Mouse (Mus musculus): ENCODE measurements at regions not wholly inside any gene's neighbourhood (a gene's known extent, or its start where the extent isn't known, plus 50 kb on each side); places are given as distances from the start of the nearest gene placed in this dataset.

DNA sequence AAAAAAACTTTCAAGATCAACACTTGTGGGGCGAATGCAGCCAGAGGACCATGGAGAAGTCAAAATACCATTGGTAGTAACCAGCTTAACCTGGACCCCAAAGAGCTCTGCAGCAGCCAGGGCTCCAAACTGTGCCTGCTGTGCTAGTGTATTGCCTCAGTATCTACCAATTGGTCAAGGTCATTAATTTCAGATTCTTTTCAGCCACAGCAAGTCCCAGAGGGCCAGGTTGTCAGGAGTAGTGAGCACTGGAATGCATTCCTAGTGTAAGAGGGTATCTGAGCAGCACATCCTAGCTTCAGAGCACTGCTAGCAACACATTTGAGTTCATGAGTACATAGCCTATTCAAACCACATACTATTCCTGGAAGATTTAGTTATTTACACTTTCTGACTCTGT, 451.3 kb upstream of the Nr2f1 start:
- WGBS, result 70% methylated on average over 1 of the region's 1 CpGs
- no peak for TF ChIP-seq CTCF (IDR thresholded peaks at IDR 0.05; ENCODE audit: insufficient read depth, low read length)
- no peak for TF ChIP-seq POLR2A (IDR thresholded peaks at IDR 0.05; ENCODE audit: borderline replicate concordance, extremely low read depth, low read depth, low read length)
- no peak overlapping the region for H3K4me3 ChIP-seq (replicated peaks; ENCODE audit: extremely low read depth, low read depth, low read length)
- H3K4me1 ChIP-seq (ENCODE audit: control insufficient read depth, insufficient read depth, low read length), result no peaks in the 10 kb centered on the region
- no peak for DNase-seq

DNA sequence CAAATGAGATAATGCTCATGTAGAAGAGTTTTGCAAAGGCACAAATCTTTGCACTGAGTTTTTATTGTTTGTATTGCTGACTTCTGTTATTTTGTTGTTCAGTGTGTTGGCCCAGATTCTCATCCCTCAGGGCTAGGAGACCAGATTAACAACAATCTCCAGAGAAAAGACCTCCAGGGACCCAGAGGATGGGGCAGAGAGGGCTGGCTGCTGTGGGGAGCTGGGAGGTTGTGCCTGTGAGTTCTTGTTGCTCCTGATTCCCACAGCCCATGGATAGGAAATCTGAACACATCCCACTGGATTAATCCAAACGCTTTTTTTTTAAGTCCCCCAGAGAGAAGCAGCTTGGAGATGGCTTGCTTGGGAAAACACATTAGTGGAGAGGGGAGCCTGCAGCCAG, 445.0 kb upstream of the Nr2f1 start:
- no peak for DNase-seq
- Histone ChIP-seq H3K4me3 (replicated peaks; ENCODE audit: extremely low read depth, low read depth, low read length) (no peak overlapping the region), H3K4me1 (ENCODE audit: control insufficient read depth, insufficient read depth, low read length) (no peaks in the 10 kb centered on the region)
- no peak for TF ChIP-seq POLR2A (IDR thresholded peaks at IDR 0.05; ENCODE audit: borderline replicate concordance, extremely low read depth, low read depth, low read length)
- TF ChIP-seq CTCF (IDR thresholded peaks at IDR 0.05; ENCODE audit: insufficient read depth, low read length), result no peak
- 20% methylated on average over 1 of the region's 1 CpGs for WGBS

DNA sequence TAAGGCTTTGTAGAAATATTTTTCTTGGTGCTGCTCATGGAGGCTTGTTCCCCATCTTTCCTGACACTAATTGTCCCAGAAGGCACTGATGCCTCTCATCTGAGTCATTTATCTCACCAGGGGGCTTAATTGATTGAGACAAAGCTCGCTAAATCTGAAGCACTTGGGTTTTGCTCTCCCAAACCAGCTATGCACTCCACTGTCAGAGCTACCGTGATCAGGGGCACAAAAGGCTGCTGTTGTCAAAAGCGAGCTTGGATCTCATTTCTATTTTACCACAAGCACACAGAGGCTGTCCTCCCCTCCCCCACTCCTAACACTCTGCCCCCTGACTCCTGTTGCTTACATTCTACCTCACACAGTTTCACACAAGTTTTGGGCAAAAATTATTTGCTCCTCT, 443.5 kb upstream of the Nr2f1 start:
- no peak overlapping the region for H3K4me3 ChIP-seq (replicated peaks; ENCODE audit: extremely low read depth, low read depth, low read length)
- TF ChIP-seq POLR2A (IDR thresholded peaks at IDR 0.05; ENCODE audit: borderline replicate concordance, extremely low read depth, low read depth, low read length), result no peak
- no peak for TF ChIP-seq CTCF (IDR thresholded peaks at IDR 0.05; ENCODE audit: insufficient read depth, low read length)
- no peaks in the 10 kb centered on the region for H3K4me1 ChIP-seq (ENCODE audit: control insufficient read depth, insufficient read depth, low read length)
- DNase-seq, result no peak
- 26% methylated on average over 3 of the region's 3 CpGs for WGBS

DNA sequence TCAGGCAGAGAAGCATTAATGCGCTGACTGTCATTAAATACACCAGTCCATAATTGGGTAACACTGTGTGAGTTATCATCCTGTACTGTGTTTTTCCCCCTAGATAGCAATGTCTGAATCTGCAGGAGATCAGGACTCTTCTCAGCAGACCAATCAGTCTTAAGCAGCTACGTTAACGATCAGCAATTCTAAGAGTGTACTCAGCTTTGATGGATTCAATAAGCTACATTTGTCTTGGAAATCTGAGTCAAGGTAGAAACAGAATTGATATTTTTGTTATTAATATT, 442.8 kb upstream of the Nr2f1 start:
- TF ChIP-seq POLR2A (IDR thresholded peaks at IDR 0.05; ENCODE audit: borderline replicate concordance, extremely low read depth, low read depth, low read length), result no peak
- no peak for TF ChIP-seq CTCF (IDR thresholded peaks at IDR 0.05; ENCODE audit: insufficient read depth, low read length)
- Histone ChIP-seq H3K4me3 (replicated peaks; ENCODE audit: extremely low read depth, low read depth, low read length) (no peak overlapping the region), H3K4me1 (ENCODE audit: control insufficient read depth, insufficient read depth, low read length) (no peaks in the 10 kb centered on the region)
- no peak for DNase-seq
- WGBS, result 83% methylated on average over 3 of the region's 3 CpGs

DNA sequence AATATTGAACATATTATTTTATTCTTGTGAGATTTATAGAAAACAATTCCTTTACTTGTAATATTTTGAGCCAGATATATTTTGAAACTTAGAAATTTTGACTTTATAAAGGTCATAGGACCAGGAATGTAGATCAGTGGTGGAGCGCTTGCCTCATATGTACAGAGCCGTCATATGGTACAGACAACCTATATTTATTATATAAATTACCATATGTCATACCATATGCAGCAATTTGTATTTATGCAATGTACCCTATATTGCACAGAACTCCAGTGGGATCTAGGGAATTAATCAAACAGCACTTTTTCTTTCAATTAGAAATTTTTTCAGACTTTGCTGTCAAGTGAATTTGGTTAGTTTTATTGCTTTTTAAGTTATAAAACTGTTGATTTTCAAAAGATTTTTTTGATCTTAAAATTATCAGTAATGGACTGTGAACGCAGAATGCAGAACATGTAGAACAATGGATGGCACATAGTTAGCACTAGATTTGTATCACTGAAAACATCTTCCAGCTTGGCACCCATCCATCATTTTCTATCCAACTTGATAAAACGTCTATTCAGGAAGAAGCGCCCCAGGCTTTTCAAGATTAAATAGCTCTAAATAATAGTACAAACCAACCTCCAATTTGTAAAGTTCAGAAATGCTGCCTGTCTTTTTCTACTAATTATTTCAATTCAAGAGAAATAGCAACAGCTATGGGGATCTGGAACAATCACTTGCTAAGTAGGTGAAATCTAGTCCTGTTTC, 442.3 kb upstream of the Nr2f1 start:
- no peaks in the 10 kb centered on the region for H3K4me1 ChIP-seq (ENCODE audit: control insufficient read depth, insufficient read depth, low read length)
- no peak for DNase-seq
- 59% methylated on average over 5 of the region's 5 CpGs for WGBS
- TF ChIP-seq POLR2A (IDR thresholded peaks at IDR 0.05; ENCODE audit: borderline replicate concordance, extremely low read depth, low read depth, low read length), result no peak
- TF ChIP-seq CTCF (IDR thresholded peaks at IDR 0.05; ENCODE audit: insufficient read depth, low read length), result no peak
- H3K4me3 ChIP-seq (replicated peaks; ENCODE audit: extremely low read depth, low read depth, low read length), result no peak overlapping the region

DNA sequence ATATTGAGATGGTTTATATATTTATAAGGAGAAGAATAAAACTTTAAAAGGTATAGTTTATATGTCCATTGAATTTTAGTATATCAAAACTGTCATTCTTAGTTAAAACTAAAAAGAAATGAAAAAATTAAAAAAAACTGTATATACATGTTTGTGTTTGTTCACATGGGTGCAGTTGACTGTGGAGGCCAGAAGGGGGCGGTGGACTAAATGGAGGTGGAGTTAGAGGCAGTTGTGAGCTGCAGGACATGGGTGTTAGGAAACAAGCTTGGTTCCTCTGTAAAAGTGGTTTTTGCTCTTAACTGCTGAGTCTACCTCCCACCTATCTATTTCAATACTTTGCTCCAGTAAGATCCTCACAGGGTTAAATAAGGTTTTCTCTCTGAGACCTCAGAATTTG, 440.8 kb upstream of the Nr2f1 start:
- no peak for DNase-seq
- TF ChIP-seq POLR2A (IDR thresholded peaks at IDR 0.05; ENCODE audit: borderline replicate concordance, extremely low read depth, low read depth, low read length) (no peak), CTCF (IDR thresholded peaks at IDR 0.05; ENCODE audit: insufficient read depth, low read length) (no peak)
- Histone ChIP-seq H3K4me3 (replicated peaks; ENCODE audit: extremely low read depth, low read depth, low read length) (no peak overlapping the region), H3K4me1 (ENCODE audit: control insufficient read depth, insufficient read depth, low read length) (no peaks in the 10 kb centered on the region)
- 77% methylated on average over 1 of the region's 1 CpGs for WGBS

DNA sequence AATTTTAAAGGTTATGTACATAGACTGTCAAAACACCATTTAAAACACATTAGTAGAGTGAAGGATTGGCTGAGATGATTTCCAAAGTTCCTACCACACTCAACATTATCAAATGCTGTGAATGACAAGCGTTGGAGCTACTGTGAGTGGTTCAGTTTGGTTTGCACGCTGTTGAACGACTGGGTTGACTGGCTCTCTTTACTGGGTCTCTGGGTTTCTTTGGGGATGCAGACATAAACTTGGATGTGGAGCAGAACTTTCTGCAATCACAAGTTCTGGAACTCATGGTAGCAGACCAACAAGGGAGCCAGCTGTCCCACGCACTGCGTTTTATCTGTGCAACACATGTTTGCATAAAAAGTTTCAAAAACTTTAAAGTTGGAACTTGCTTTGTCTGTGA, 438.9 kb upstream of the Nr2f1 start:
- WGBS, result 56% methylated on average over 5 of the region's 5 CpGs
- no peak for TF ChIP-seq CTCF (IDR thresholded peaks at IDR 0.05; ENCODE audit: insufficient read depth, low read length)
- no peak for TF ChIP-seq POLR2A (IDR thresholded peaks at IDR 0.05; ENCODE audit: borderline replicate concordance, extremely low read depth, low read depth, low read length)
- DNase-seq, result no peak
- H3K4me1 ChIP-seq (ENCODE audit: control insufficient read depth, insufficient read depth, low read length), result no peaks in the 10 kb centered on the region
- H3K4me3 ChIP-seq (replicated peaks; ENCODE audit: extremely low read depth, low read depth, low read length), result no peak overlapping the region

DNA sequence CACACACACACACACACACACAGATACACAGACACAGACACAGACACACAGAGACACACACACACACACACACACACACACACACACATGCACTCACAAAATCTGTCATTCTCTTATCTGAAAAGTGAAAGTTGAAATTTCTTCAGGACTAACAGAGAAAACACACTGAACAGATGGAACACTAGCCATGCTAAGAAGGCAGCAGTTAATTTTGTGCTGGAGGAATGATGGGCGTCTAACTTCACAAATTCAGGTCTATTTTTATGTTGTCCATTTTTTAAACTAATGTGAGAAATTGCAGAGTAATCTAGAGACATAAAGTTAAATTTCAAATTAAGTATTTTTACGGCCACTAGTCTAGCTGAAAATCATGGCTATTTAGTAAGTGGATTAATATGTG, 432.1 kb upstream of the Nr2f1 start:
- H3K4me1 ChIP-seq (ENCODE audit: control insufficient read depth, insufficient read depth, low read length), result no peaks in the 10 kb centered on the region
- no peak overlapping the region for H3K4me3 ChIP-seq (replicated peaks; ENCODE audit: extremely low read depth, low read depth, low read length)
- TF ChIP-seq CTCF (IDR thresholded peaks at IDR 0.05; ENCODE audit: insufficient read depth, low read length) (no peak), POLR2A (IDR thresholded peaks at IDR 0.05; ENCODE audit: borderline replicate concordance, extremely low read depth, low read depth, low read length) (no peak)
- WGBS, result 95% methylated on average over 2 of the region's 2 CpGs
- no peak for DNase-seq

DNA sequence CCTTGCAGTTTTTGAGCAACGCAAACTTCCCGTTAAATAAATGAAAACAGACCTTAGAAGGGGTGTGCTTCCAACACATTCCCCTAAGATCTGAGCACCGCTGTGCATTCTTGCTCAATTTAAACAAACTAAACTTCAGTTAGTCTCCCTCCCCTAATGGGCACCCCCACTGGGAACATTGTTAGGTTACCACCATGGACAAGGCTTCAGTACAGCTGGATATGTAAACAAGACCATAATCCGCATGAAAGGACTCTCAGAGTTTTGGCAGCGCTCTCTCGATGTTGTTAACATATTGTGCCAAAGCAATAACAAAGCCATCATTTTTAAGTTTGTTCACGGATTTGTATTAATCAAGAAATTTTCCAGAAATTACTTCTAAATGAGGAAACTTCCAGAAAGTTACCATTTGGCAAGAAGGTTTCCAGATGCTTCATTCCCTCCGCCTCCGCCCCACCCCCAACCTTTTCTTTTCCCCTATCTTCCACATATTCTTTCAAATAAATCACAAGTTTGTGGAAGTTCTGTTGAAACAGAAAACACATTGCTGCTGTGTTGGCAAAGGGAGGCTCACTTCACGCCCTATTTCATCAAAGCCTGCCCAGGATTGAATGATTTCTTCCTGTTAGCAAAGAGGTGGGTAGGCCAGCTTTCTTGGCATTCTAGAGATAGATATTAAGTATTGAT, 429.6 kb upstream of the Nr2f1 start:
- Histone ChIP-seq H3K4me3 (replicated peaks; ENCODE audit: extremely low read depth, low read depth, low read length) (no peak overlapping the region), H3K4me1 (ENCODE audit: control insufficient read depth, insufficient read depth, low read length) (no peaks in the 10 kb centered on the region)
- 31% methylated on average over 10 of the region's 10 CpGs for WGBS
- TF ChIP-seq CTCF (IDR thresholded peaks at IDR 0.05; ENCODE audit: insufficient read depth, low read length) (no peak), POLR2A (IDR thresholded peaks at IDR 0.05; ENCODE audit: borderline replicate concordance, extremely low read depth, low read depth, low read length) (no peak)
- no peak for DNase-seq

DNA sequence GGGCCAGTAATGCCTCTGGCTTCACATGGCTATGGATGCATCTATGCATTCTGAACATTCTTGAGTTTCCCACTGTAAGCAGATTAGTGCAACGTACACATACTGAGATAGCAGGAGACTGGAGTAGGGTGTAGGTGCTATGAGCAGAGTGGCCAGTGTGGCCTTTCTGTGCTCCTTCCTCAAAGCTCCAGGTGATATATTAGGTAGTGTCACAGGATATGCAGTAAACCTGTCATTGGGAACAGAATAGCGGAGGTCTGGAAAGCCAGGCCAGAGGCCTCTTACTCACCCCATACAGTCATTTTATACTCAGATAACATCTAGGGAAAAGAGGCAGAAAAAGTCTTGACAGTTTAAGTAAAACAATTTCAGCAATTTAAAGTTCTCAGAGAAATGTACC, 424.1 kb upstream of the Nr2f1 start:
- H3K4me3 ChIP-seq (replicated peaks; ENCODE audit: extremely low read depth, low read depth, low read length), result no peak overlapping the region
- DNase-seq, result no peak
- TF ChIP-seq POLR2A (IDR thresholded peaks at IDR 0.05; ENCODE audit: borderline replicate concordance, extremely low read depth, low read depth, low read length), result no peak
- TF ChIP-seq CTCF (IDR thresholded peaks at IDR 0.05; ENCODE audit: insufficient read depth, low read length), result no peak
- WGBS, result 72% methylated on average over 2 of the region's 2 CpGs
- H3K4me1 ChIP-seq (ENCODE audit: control insufficient read depth, insufficient read depth, low read length), result no peaks in the 10 kb centered on the region

All from lung, adult 2 months (tissue).